Mouse (Mus musculus) left cerebral cortex, postnatal 36 days (tissue): ENCODE data around the gene L3mbtl1. TPM values are rescaled to one million over a fixed set of nuclear protein-coding genes. Genes with fewer than 3 reads are reported as not detected.

Experiments
- DNase-seq, 2 experiments: peaks; one replicate each; pipeline ENCODE4 v3.0.0; 2021 to 2022; ENCODE audit warnings: low spot score in 2 of 2, mixed read lengths in 1 of 2
- intact Hi-C: fragments of 180-260 bp; cut with DNase I; formaldehyde crosslinking; loops from one replicate; pipeline ENCODE4 v1.15.1; 2025
- total RNA-seq, 2 experiments: library from RNA; stranded (reverse); gene quantifications; 2 replicates each; pipeline ENCODE4 v1.2.3; 2021

Gene L3mbtl1
- total RNA-seq, 2 experiments from 2014 or later: 11.4 to 21.7 TPM

GRCm38 (mm10) chr2:162987218-162987617, 43.9 kb downstream of the L3mbtl1 start, which contains the start of gene Sgk2:
TSS of gene Sgk2 (plus strand) at chr2:162987330.
- intact Hi-C loops: no loop called here
- no peak for DNase-seq

GRCm38 (mm10) chr2:162988235-162988634, 45.0 kb downstream of the L3mbtl1 start:
- intact Hi-C loops: no loop called here
- DNase-seq: no peak

- intact Hi-C loops: no loop called here
- no peak for DNase-seq
Observed at GRCm38 (mm10) chr2:162991394-162992083, 48.3 kb downstream of the L3mbtl1 start.

- no peak for DNase-seq
Observed at GRCm38 (mm10) chr2:162992084-162992437, 48.8 kb downstream of the L3mbtl1 start.

GRCm38 (mm10) chr2:162993881-162994616, 50.8 kb downstream of the L3mbtl1 start:
- intact Hi-C loops: no loop called here
- no peak for DNase-seq

More at GRCm38 (mm10) chr2:162992084-162992437, 48.8 kb downstream of the L3mbtl1 start:
- intact Hi-C loops: no loop called here

GRCm38 (mm10) chr2:162998528-162999230, 55.4 kb downstream of the L3mbtl1 start:
- DNase-seq: peak; percentile 30 to 39
- intact Hi-C loops: no loop called here

GRCm38 (mm10) chr2:162999744-163000143, 56.5 kb downstream of the L3mbtl1 start:
- intact Hi-C loops: no loop called here
- DNase-seq: no peak

GRCm38 (mm10) chr2:163001071-163001470, 57.8 kb downstream of the L3mbtl1 start:
- intact Hi-C loops: no loop called here

GRCm38 (mm10) chr2:163007299-163007698, 64.0 kb downstream of the L3mbtl1 start:
- intact Hi-C loops: no loop called here
- DNase-seq: no peak

More at GRCm38 (mm10) chr2:163001071-163001470, 57.8 kb downstream of the L3mbtl1 start:
- no peak for DNase-seq

GRCm38 (mm10) chr2:163016916-163017743, 73.9 kb downstream of the L3mbtl1 start, which contains the start of gene Ift52:
TSS of gene Ift52 (plus strand) at chr2:163017354.
- intact Hi-C loops: loop anchor here (5.0 kb wide), 1 partner anchor 85 kb away; the partner anchor contains the start of gene Srsf6
- DNase-seq: peak; percentile 94 to 96

Other genes starting within 250 kb of the L3mbtl1 start
- gene Srsf6, start 11.9 kb upstream of the L3mbtl1 start, total RNA-seq: 100 to 1,000 TPM in 1 of 2 experiments, 10 to 100 TPM in 1; 69.7 to 123 TPM
- gene Sgk2, start 43.9 kb downstream of the L3mbtl1 start, total RNA-seq: under 1 TPM; 0.57 to 0.79 TPM
- gene Ift52, start 73.9 kb downstream of the L3mbtl1 start, total RNA-seq: 10 to 100 TPM; 30.2 to 36.1 TPM
- gene Mybl2, start 111.2 kb downstream of the L3mbtl1 start, total RNA-seq: 1 to 10 TPM; 1.2 to 4.5 TPM
- gene Gtsf1l, start 144.4 kb downstream of the L3mbtl1 start, total RNA-seq: not detected